Mouse (Mus musculus) central nervous system, embryonic 18 days (tissue): Measurements from ENCODE around the gene Entpd6. TPM values are rescaled to one million over a fixed set of nuclear protein-coding genes. Genes with fewer than 3 reads are reported as not detected.

Experiments used
- polyA plus RNA-seq: library from polyadenylated mRNA; depleted of rRNA; stranded (reverse); fragments of >200 nt; gene quantifications from 2 replicates; pipeline ENCODE4 v1.2.3, GENCODE M21; 2012; rRNA removed

The Entpd6 gene
- 62.8 and 64.8 TPM in 2 replicates for polyA plus RNA-seq

GRCm38 (mm10) chr2:150748854-150749253, at the start of gene Entpd6:
TSS of gene Entpd6 (plus strand) at chr2:150749042.

GRCm38 (mm10) chr2:150786251-150787180, 37.7 kb downstream of the Entpd6 start, which contains the start of gene Pygb:
TSS of gene Pygb (plus strand) at chr2:150786735.

Other genes starting within 250 kb of the Entpd6 start
- gene Cst7, start 178.6 kb upstream of the Entpd6 start, polyA plus RNA-seq = 0.12 TPM in 1 of 2 replicates, not detected in the other
- 50.7 and 51.0 TPM in 2 replicates for gene Apmap, start 140.5 kb upstream of the Entpd6 start, polyA plus RNA-seq
- gene Acss1, start 80.5 kb upstream of the Entpd6 start, polyA plus RNA-seq = 16.1 and 17.2 TPM in 2 replicates
- gene Vsx1, start 59.7 kb upstream of the Entpd6 start, polyA plus RNA-seq = 0.03 and 0.04 TPM in 2 replicates
- gene Pygb, start 37.7 kb downstream of the Entpd6 start, polyA plus RNA-seq = 75.1 and 85.4 TPM in 2 replicates
- 86.2 and 89.6 TPM in 2 replicates for gene Abhd12, start 155.7 kb downstream of the Entpd6 start, polyA plus RNA-seq
- gene Gins1, start 156.4 kb downstream of the Entpd6 start, polyA plus RNA-seq = 10.7 and 13.2 TPM in 2 replicates